Mouse (Mus musculus) stomach, embryonic 14.5 days (tissue): ENCODE data around the gene Nudt14. TPM values are rescaled to one million over a fixed set of nuclear protein-coding genes. Genes with fewer than 3 reads are reported as not detected.

Source experiments
- ATAC-seq: fragments of 200-750 bp; cut with Nextera tagmentation; 2 replicates; pipeline ENCODE4 v1.8.0; 2017; ENCODE audit warnings: low read depth, moderate TSS enrichment; ENCODE audit not compliant: insufficient number of reproducible peaks, insufficient read depth, low FRiP score
- H3K27ac ChIP-seq: fragments of 300-500 bp; sonication (generic); 2 replicates; pipeline ENCODE4 v1.5.1; 2014; ENCODE audit warnings: mild to moderate bottlenecking, low read length, moderate library complexity, mixed read lengths
- H3K27me3 ChIP-seq: fragments of 300-500 bp; sonication (generic); 2 replicates; pipeline ENCODE4 v1.6.1; 2014; ENCODE audit warnings: low read length, control low read depth, mixed read lengths; ENCODE audit not compliant: control insufficient read depth, insufficient read depth
- H3K36me3 ChIP-seq: fragments of 300-500 bp; sonication (generic); 2 replicates; pipeline ENCODE4 v1.6.1; 2014; ENCODE audit warnings: mild to moderate bottlenecking, control low read depth, low read length, moderate library complexity, mixed read lengths; ENCODE audit not compliant: control insufficient read depth, insufficient read depth
- H3K4me1 ChIP-seq: fragments of 300-500 bp; sonication (generic); 2 replicates; pipeline ENCODE4 v1.6.1; 2014; ENCODE audit warnings: low read length, control low read depth, mixed read lengths; ENCODE audit not compliant: control insufficient read depth, insufficient read depth
- H3K4me2 ChIP-seq: fragments of 300-500 bp; sonication (generic); replicated peaks from 2 replicates; pipeline ENCODE4 v1.6.1; 2014; ENCODE audit warnings: low read depth, low read length, control low read depth
- H3K4me3 ChIP-seq: fragments of 300-500 bp; sonication (generic); 2 replicates; pipeline ENCODE4 v1.5.1; 2014; ENCODE audit warnings: low read depth, low read length, control low read depth
- H3K9ac ChIP-seq: fragments of 300-500 bp; sonication (generic); replicated peaks from 2 replicates; pipeline ENCODE4 v1.6.1; 2014; ENCODE audit warnings: low read depth, mild to moderate bottlenecking, control low read depth, low read length, moderate library complexity, mixed read lengths
- H3K9me3 ChIP-seq: fragments of 300-500 bp; sonication (generic); 2 replicates; pipeline ENCODE4 v1.6.1; 2016; ENCODE audit warnings: low read depth, low read length, control low read depth; ENCODE audit not compliant: control insufficient read depth
- WGBS: fragments of 180-500 bp; shearing (Covaris S2); extraction: QIAGEN DNeasy Blood & Tissue Kit; methylation state at CpG from one replicate; pipeline ENCODE4 v1.1.7; 2014; 5-methylcytosine and 5-hydroxymethylcytosine counted together
- polyA plus RNA-seq: library from polyadenylated mRNA; unstranded; fragments of >200 nt; fragmentation: Nextera tagmentation; extraction: Ambion mirVana; gene quantifications from 2 replicates; pipeline ENCODE4 v1.2.1, GENCODE M21; 2014

The Nudt14 gene
- polyA plus RNA-seq, 1 experiment from 2014 or later = 125 TPM

DNA sequence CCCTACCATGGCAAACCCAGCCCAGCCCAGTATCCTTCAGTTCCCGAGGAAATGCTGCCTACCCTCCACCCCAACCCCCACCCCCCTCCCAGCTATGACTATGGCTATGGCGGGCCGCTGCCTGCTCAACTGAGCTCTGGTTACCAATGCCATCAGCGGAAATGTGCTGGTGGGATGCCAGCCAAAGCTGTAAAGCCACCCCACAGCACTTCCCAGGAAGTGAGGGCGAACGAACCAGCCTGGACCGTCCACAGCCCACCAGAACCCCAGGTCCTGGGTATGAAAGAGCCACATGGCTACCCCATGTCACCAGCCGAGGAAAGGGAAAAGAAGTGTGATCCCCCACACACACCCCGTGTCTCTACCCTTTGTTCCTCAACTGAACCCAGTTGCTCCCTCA lies 1.2 kb downstream of the Nudt14 start:
- peaks cover 19% of the 10 kb centered on the region for H3K4me1 ChIP-seq
- no peaks in the 10 kb centered on the region for H3K9me3 ChIP-seq
- 0 out of 2 replicates have a peak overlapping the region, but pooled peaks have one; percentile 72 for H3K4me2 ChIP-seq
- no peaks in the 10 kb centered on the region for H3K36me3 ChIP-seq
- H3K27ac ChIP-seq = no peak overlapping the region
- no peak overlapping the region for H3K4me3 ChIP-seq
- no peak overlapping the region; the same call in 1 of the 2 replicates for H3K9ac ChIP-seq
- H3K27me3 ChIP-seq = no peaks in the 10 kb centered on the region
- WGBS = 80% methylated on average over 9 of the region's 9 CpGs
- ATAC-seq = no peak

- 83% methylated on average over 4 of the region's 4 CpGs for WGBS
- Histone ChIP-seq H3K9me3 (no peaks in the 10 kb centered on the region), H3K27me3 (no peaks in the 10 kb centered on the region), H3K4me3 (no peak overlapping the region), H3K4me1 (peaks cover 19% of the 10 kb centered on the region), H3K36me3 (no peaks in the 10 kb centered on the region), H3K4me2 (no peak overlapping the region), H3K27ac (no peak overlapping the region), H3K9ac (no peak overlapping the region)
- ATAC-seq = no peak
Observed at GRCm38 (mm10) chr12:112940238-112940637, 1.7 kb downstream of the Nudt14 start.

DNA sequence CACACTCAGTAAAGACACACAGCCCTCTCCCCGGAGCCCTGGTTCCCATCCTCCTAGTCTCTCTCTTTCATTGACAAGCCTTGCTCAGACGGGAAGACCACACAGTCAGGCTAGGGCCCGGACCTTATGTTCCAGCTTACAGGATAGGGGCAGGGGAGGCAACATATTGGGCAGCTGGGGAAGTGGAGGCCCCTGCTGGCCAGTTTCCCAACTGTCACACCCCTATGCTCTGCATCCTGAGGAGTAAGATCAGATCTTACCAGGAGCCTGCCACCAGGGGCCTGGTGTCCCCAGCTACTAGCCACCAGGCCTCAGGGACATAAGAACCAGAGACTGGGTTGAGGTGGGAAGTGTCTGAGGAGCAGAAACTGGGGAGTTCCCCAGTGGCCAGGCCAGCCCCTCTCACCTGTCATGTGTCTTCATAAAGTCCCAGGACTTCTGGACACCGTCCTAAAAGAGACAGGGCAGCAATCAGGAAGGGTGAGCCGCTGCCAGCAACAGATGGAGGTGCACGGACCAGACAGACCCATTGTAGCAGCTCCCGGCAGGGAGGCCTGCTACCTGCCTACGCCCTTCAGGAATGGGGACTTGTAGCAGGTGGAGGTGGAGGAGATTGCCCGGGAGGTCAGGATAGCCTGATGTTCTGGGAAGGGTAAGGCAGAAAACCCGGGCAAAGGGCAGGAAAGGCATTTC lies 2.9 kb downstream of the Nudt14 start:
- H3K27ac ChIP-seq = no peak overlapping the region
- H3K9ac ChIP-seq = no peak overlapping the region
- H3K4me1 ChIP-seq = peaks cover 19% of the 10 kb centered on the region
- whole genome bisulfite sequencing = 53% methylated on average over 10 of the region's 10 CpGs
- no peaks in the 10 kb centered on the region for H3K36me3 ChIP-seq
- H3K9me3 ChIP-seq = no peaks in the 10 kb centered on the region
- no peaks in the 10 kb centered on the region for H3K27me3 ChIP-seq
- H3K4me3 ChIP-seq = no peak overlapping the region
- 0 out of 2 replicates have a peak, but pooled peaks have one; percentile 16 for ATAC-seq
- no peak overlapping the region for H3K4me2 ChIP-seq

- no peak overlapping the region for H3K27ac ChIP-seq
- H3K9me3 ChIP-seq = no peaks in the 10 kb centered on the region
- H3K4me2 ChIP-seq = no peak overlapping the region
- H3K4me3 ChIP-seq = no peak overlapping the region
- no peak for ATAC-seq
- no peaks in the 10 kb centered on the region for H3K36me3 ChIP-seq
- peaks cover 19% of the 10 kb centered on the region for H3K4me1 ChIP-seq
- WGBS = 77% methylated on average over 10 of the region's 10 CpGs
- no peaks in the 10 kb centered on the region for H3K27me3 ChIP-seq
- no peak overlapping the region for H3K9ac ChIP-seq
Observed at GRCm38 (mm10) chr12:112938366-112938765, 3.6 kb downstream of the Nudt14 start.

DNA sequence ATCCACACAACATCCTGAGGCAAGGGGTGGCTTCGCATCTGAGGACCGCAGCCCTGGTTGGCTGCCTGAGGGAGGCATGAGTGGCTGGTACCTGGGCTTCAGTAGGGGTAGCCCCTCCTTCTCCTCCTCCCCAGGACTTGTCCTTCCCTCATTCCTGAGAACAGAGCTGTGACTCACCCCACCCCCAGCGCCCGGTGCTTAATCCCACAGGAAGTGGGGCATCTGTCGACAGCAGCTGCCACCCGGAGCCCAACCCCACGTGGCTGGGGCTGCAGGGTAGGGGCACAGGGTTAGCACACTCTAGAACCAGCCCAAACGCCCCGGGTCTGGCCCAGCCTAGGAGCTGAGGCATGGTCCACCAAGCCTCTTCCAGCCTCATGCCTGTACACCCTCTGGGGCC lies 4.0 kb downstream of the Nudt14 start:
- 32% methylated on average over 9 of the region's 9 CpGs for WGBS
- Histone ChIP-seq H3K9me3 (no peaks in the 10 kb centered on the region), H3K27me3 (no peaks in the 10 kb centered on the region), H3K4me3 (no peak overlapping the region), H3K9ac (no peak overlapping the region), H3K4me2 (no peak overlapping the region), H3K36me3 (no peaks in the 10 kb centered on the region), H3K27ac (no peak overlapping the region), H3K4me1 (peaks cover 19% of the 10 kb centered on the region)
- ATAC-seq = no peak

GRCm38 (mm10) chr12:112932647-112933046 lies 9.3 kb downstream of the Nudt14 start:
- H3K4me2 ChIP-seq = no peak overlapping the region
- ATAC-seq = no peak
- no peak overlapping the region for H3K4me3 ChIP-seq
- H3K4me1 ChIP-seq = peaks cover 12% of the 10 kb centered on the region; the same call in 1 of the 2 replicates
- WGBS = 38% methylated on average over 7 of the region's 7 CpGs
- H3K9ac ChIP-seq = no peak overlapping the region
- no peak overlapping the region for H3K27ac ChIP-seq
- H3K9me3 ChIP-seq = no peaks in the 10 kb centered on the region
- H3K36me3 ChIP-seq = no peaks in the 10 kb centered on the region
- H3K27me3 ChIP-seq = peaks cover 27% of the 10 kb centered on the region

DNA sequence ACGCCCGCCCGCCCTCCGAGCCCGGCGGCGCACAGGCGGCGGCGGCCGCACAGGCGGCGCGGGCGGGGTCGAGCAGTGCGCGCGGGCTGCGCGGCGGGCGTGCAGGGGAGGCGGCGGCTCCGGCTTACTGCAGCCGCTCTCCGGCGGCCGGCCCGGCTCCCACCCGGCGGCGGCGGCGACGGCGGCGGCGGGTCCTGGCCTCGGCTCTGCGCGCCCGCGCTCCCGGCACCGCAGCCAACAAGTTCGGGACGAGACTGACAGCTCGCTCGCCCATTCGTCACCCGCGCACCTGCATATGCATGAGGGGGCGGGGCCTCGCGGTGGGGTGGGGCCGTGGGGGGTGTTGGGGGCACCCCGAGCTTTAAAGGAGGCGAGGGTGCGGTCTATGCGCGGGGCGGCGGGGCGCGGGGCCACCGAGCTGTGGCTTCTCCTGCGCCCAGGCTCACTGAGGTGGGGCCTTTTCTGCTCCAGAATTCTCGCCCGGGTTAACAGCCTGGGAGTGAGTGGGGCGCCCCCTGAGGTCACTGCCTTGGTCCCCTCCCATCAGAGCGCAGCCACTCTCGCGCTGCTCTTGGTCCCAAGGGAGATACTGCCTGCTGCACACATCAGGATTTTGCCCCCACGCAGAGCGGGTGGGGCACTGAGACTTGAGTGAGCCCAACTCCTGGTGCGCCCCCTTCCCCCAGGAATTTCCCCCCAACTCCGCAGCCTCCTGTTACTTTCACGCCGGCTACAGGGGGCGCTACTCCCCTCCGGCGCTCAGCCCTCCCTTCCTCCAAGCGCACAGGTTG lies 12.2 kb downstream of the Nudt14 start, which contains the start of gene Jag2:
Gene Jag2 (minus strand): TSS at position 215 of the 791 bp plus-strand sequence.
- under 1% methylated on average over 82 of the region's 85 CpGs for WGBS
- peaks cover 30% of the 10 kb centered on the region for H3K27me3 ChIP-seq
- no peaks in the 10 kb centered on the region for H3K36me3 ChIP-seq
- peak; percentile 43; the same call in 1 of the 2 replicates for ATAC-seq
- no peak within 1 kb of the TSS; the same call in 1 of the 2 replicates for H3K27ac ChIP-seq
- 0 out of 2 replicates have a peak, but pooled peaks cover 12% of the 10 kb centered on the region for H3K4me1 ChIP-seq
- peak within 1 kb of the TSS; percentile 96 for H3K4me2 ChIP-seq
- H3K9ac ChIP-seq = peak within 1 kb of the TSS; percentile 40; the same call in 1 of the 2 replicates
- H3K4me3 ChIP-seq = peak within 1 kb of the TSS; percentile 46
- no peaks in the 10 kb centered on the region for H3K9me3 ChIP-seq

DNA sequence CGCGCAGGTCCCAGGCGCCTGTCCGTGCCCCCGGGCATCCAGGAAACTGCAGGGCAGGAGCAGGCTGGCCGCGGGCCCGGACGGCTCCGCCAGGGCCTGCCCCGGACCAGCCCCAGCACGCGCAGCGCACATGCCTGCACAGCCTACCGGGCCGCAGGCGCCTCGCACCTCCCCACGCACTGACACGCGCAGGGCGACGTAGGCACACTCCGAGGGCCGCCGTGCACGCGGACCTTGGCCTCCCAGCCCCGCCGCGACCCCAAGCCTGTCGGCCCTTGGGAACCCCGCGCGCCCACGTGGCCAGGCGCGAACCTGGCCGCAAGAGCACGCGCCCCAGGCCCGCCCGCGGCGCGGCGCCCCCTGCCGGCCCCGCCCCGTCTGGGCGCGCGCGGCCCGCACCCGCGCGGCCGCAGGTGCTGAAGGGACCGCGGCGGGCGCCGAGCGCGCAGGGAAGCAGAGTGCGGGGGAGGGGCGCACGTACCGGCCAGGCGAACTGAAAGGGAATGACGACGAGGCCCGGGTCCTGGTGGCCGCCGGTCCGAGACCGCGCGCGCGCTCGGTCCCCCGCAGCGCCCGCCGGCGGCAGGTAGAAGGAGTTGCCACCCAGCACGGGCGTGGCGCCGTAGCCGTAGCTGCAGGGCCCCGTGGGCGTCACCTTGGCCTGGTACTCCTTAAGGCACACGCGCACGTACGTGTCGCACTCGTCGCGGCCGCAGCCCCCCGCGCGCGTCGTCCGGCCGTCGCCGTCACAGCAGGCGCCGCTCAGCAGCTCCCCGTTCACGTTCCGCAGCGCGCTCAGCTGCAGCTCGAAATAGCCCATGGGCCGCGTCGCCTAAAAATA lies 13.3 kb downstream of the Nudt14 start:
- no peaks in the 10 kb centered on the region for H3K36me3 ChIP-seq
- peak overlapping the region; percentile 40; the same call in 1 of the 2 replicates for H3K9ac ChIP-seq
- H3K27ac ChIP-seq = no peak overlapping the region; the same call in 1 of the 2 replicates
- peak overlapping the region; percentile 96 for H3K4me2 ChIP-seq
- no peaks in the 10 kb centered on the region for H3K9me3 ChIP-seq
- 0 out of 2 replicates have a peak, but pooled peaks cover 12% of the 10 kb centered on the region for H3K4me1 ChIP-seq
- H3K4me3 ChIP-seq = peak overlapping the region; percentile 46
- WGBS = 2% methylated on average over 115 of the region's 124 CpGs
- peak; percentile 26; the same call in 1 of the 2 replicates for ATAC-seq
- H3K27me3 ChIP-seq = peaks cover 30% of the 10 kb centered on the region
